Mouse (Mus musculus): Measurements from ENCODE around the gene Fundc2.

Fundc2 gene

GRCm38 (mm10) chrX:75382195-75382771 is at the start of gene Fundc2, which contains the start of gene F8:
Gene Fundc2 (plus strand): TSS chrX:75382399.
Gene F8 (minus strand): TSS chrX:75382615.
- peak; percentile 29 to 63 for DNase-seq (ENCODE audit: low spot score in 2 of 2)

DNA sequence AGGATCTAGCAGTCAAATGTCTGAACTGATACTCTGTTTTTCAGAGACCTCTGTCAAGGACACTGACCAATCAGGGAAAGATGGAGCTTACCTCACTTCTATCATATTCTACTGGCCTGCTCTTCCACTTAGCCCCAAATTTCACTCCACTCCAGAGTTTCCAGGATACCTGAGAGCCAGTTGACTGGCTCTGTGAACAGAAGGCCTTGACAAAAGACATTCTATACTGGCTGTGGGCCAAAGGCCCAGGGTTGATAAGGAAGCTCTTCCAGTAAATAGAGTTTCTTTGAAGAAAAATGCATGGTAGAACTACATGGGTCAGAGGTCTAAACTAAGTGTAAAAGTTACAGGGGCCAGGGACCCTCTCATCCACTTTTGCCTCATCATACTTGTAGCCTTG is 12.0 kb upstream of the Fundc2 start:
- no peak for DNase-seq (ENCODE audit: low spot score in 2 of 2)

DNA sequence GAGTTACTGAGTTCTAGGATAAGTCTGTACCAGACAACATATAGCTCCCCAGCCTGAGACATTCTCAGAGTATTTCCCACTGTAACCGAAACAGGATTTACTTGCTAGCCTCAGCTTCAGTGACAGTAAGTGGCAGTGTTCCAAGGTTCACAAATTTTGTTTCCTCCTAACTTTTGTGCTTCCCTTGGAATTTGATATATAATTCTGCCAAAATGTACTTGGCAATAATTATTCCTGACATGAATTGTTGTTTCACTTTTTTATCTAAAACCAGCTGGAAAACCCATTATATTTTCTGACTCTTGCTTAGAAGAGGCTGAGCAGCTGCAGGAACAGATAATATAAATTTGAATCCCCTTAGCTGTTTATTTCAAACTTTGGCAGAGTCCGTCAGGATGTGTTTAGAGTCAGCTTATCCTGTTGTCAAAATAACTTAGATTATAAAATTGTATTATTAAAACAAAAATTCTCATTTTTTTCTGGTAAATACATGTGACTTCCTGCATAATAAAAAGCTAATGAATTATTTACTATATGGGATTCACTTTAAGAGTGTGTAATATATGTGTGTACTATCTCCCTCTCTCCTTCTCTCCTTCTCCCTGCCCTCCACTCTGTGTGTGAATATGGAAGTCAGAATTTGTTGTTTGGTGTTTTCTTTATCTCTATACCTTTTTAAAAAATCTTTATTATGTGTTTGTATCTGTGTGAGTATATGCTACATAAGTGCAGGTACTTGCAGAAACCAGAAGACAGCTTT is 9.4 kb upstream of the Fundc2 start:
- DNase-seq (ENCODE audit: low spot score in 2 of 2) = no peak

DNA sequence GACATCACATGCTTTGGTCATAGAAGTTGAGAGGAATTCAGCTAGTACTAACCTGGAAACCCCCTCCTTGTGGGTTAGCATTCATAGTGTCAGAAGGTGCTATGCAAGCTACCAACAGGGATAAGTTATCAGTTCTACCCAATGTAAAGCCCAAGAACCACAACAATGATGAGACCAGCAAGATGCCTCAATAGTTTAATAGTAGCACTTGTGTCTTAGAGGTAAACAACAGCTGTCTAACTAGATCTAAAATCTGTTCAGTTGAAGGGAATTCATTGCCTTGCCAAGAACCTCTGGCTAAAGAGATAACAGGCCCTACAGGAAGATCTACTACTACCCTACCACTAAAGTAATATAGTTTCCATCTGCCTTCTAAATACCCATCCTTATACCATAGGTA is 5.4 kb upstream of the Fundc2 start:
- DNase-seq (ENCODE audit: low spot score in 2 of 2) = no peak

DNA sequence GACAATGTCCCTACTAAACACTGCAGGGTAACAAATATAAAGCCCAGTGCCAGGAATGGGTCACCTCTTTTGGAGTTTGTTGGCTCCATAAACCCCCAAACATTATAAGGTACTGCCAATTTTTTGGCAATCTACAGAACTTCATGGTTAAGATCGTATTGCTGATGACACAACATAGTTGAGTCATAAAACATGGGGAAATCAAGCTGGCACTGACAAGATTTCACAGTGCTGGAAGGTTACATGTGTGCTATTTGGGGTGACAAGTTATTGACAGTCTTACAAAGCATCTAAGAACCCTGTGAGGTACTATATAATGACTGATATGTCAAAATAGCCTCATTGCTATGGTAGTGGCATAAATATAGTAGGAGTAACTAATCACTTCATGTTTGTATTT is 1.0 kb upstream of the Fundc2 start:
- DNase-seq (ENCODE audit: low spot score in 2 of 2) = no peak

GRCm38 (mm10) chrX:75381699-75382098 is 500 bp upstream of the Fundc2 start:
- DNase-seq (ENCODE audit: low spot score in 2 of 2) = no peak

GRCm38 (mm10) chrX:75399471-75399870 is 17.3 kb downstream of the Fundc2 start:
- DNase-seq (ENCODE audit: low spot score in 2 of 2) = no peak

GRCm38 (mm10) chrX:75402668-75403067 is 20.5 kb downstream of the Fundc2 start:
- no peak for DNase-seq (ENCODE audit: low spot score in 2 of 2)

- no peak for DNase-seq (ENCODE audit: low spot score in 2 of 2)
These were observed 21.2 kb downstream of the Fundc2 start for GRCm38 (mm10) chrX:75403350-75403749.

GRCm38 (mm10) chrX:75409711-75410110 is 27.5 kb downstream of the Fundc2 start:
- no peak for DNase-seq (ENCODE audit: low spot score in 2 of 2)

GRCm38 (mm10) chrX:75415936-75416785 is 34.0 kb downstream of the Fundc2 start, which contains the start of the genes Cmc4, Mtcp1 and Brcc3:
Gene Cmc4 (minus strand): TSS chrX:75416584.
Gene Mtcp1 (minus strand): TSS chrX:75416588.
Gene Brcc3 (plus strand): TSS chrX:75416628.
- peak; percentile 76 to 81 for DNase-seq (ENCODE audit: low spot score in 2 of 2)
